Mouse (Mus musculus): ENCODE measurements at regions not wholly inside any gene's neighbourhood (a gene's known extent, or its start where the extent isn't known, plus 50 kb on each side); places are given as distances from the start of the nearest gene placed in this dataset.

GRCm38 (mm10) chr3:49686182-49686895 is 70.8 kb downstream of the Pcdh18 start:
- 60% methylated on average over 4 of the region's 4 CpGs for WGBS
- H3K27ac ChIP-seq: no peak overlapping the region

DNA sequence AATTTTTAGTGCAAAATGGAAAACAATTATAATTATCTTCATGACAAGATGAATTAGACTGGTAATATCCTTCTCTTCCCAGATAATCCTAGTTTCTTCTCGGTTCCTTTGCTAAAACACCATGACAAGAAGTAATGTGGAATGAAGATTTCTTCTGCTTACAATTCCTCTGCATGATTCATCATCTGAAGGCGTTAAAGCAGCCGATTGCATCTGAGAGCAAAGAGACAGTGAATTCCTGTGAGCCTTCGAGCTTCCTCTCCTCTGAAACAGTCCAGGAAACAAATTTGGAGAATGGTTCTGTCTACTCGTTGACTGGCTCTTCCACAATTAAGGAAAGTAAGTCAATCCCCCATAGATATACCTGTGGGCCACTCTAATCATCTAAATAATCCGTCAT is 82.2 kb downstream of the Pcdh18 start:
- Histone ChIP-seq H3K4me1 (no peaks in the 10 kb centered on the region), H3K27me3 (ENCODE audit: poor library complexity, severe bottlenecking) (no peaks in the 10 kb centered on the region), H3K4me3 (no peak overlapping the region), H3K27ac (no peak overlapping the region), H3K9me3 (no peaks in the 10 kb centered on the region), H3K36me3 (replicated peaks) (no peaks in the 10 kb centered on the region)
- WGBS: 91% methylated on average over 6 of the region's 6 CpGs
- no peak for DNase-seq (ENCODE audit: extremely low spot score, low spot score)

More at GRCm38 (mm10) chr3:49686182-49686895, 70.8 kb downstream of the Pcdh18 start:
- H3K27me3 ChIP-seq (ENCODE audit: poor library complexity, severe bottlenecking): no peaks in the 10 kb centered on the region
- no peak overlapping the region for H3K4me3 ChIP-seq
- no peaks in the 10 kb centered on the region for H3K4me1 ChIP-seq
- H3K36me3 ChIP-seq (replicated peaks): no peaks in the 10 kb centered on the region
- DNase-seq (ENCODE audit: extremely low spot score, low spot score): no peak
- no peaks in the 10 kb centered on the region for H3K9me3 ChIP-seq

DNA sequence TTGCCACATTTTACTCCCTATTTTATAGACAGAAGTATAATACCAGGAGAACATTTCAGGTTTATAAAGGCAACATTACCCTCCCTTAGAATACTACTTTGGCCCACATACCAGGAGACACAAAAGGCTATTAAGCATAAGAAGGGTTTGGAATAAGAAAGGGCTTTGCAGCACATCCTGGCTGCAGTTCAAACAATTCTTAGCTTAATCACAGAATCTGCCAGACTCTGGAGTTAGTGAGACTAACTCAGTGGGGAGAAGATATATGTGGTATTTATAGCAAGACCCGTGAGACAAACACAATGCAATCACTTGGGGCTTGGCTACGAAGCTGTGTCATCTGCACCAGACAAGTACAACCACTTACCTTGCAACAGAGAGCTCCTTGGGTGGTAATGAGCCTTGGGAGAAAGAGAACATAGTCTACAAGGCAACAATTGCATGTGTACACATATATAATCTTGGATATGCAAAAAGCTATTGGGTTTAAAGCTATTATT is 84.4 kb downstream of the Pcdh18 start:
- no peak for DNase-seq (ENCODE audit: extremely low spot score, low spot score)
- Histone ChIP-seq H3K4me3 (no peak overlapping the region), H3K9me3 (no peaks in the 10 kb centered on the region), H3K27ac (no peak overlapping the region), H3K27me3 (ENCODE audit: poor library complexity, severe bottlenecking) (no peaks in the 10 kb centered on the region), H3K4me1 (no peaks in the 10 kb centered on the region), H3K36me3 (replicated peaks) (no peaks in the 10 kb centered on the region)
- WGBS: 38% methylated on average over 2 of the region's 2 CpGs

DNA sequence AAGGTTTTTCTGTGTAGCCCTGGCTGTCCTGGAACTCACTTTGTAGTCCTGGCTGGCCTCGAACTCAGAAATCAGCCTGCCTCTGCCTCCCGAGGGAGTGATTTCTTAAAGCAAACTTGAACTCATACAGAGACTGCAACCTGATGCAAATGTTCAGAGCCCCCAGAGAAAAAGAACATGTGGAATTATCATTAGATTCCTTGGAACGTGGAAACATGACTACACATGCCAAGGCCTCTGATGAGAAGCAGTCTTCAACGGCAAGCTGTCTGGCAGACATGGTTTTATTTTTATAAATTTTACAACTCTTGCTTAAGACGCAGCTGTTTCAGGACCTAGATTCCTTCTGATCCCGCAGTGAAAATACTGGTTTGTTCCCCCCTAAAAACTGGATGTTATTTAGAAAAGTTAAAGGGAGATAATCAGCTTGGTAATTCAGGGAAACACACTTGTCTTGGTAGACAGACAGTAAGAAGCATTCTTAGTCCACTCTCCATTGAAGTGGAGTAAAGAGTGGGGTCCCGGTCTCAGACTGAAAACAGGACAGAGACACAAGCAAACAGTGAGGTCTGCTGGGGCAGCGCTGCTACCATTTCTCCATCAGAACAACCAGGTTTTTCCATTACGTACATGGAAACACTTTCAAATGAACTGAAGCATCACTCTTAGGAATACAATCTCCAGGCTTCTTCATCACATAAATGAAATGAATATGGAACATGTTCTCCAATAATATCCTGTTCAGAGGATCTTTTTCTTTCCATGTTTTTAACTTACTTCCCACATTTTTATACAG is 89.4 kb downstream of the Pcdh18 start:
- DNase-seq (ENCODE audit: extremely low spot score, low spot score): no peak
- no peaks in the 10 kb centered on the region for H3K36me3 ChIP-seq (replicated peaks)
- no peaks in the 10 kb centered on the region for H3K9me3 ChIP-seq
- H3K4me3 ChIP-seq: no peak overlapping the region
- H3K27me3 ChIP-seq (ENCODE audit: poor library complexity, severe bottlenecking): no peaks in the 10 kb centered on the region
- H3K4me1 ChIP-seq: no peaks in the 10 kb centered on the region
- H3K27ac ChIP-seq: no peak overlapping the region
- 92% methylated on average over 9 of the region's 9 CpGs for WGBS

DNA sequence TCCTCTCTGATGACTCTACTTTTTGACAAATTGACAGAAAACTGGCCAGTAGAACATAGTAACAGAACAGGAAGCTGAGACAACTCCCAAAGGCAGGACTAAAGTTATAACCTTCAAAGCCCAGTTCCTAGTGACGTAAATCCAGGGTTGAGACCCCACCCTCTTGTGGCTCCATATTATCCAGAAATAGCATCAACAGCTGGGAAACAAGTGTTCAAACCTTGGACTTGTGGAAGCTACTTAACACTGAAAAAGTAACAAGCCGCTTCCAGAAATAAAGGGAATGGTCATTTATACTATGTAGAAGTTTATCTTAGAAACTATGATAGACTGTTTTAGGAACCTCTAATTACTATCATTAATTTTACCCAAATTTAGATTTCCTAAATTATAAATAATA is 90.6 kb downstream of the Pcdh18 start:
- H3K27ac ChIP-seq: no peak overlapping the region
- 95% methylated on average over 2 of the region's 2 CpGs for WGBS
- H3K4me1 ChIP-seq: no peaks in the 10 kb centered on the region
- no peaks in the 10 kb centered on the region for H3K36me3 ChIP-seq (replicated peaks)
- no peaks in the 10 kb centered on the region for H3K27me3 ChIP-seq (ENCODE audit: poor library complexity, severe bottlenecking)
- no peaks in the 10 kb centered on the region for H3K9me3 ChIP-seq
- DNase-seq (ENCODE audit: extremely low spot score, low spot score): no peak
- H3K4me3 ChIP-seq: no peak overlapping the region

GRCm38 (mm10) chr3:49648895-49649175 is 108.3 kb downstream of the Pcdh18 start:
- DNase-seq (ENCODE audit: extremely low spot score, low spot score): no peak
- no peak overlapping the region for H3K27ac ChIP-seq
- 84% methylated on average over 1 of the region's 1 CpGs for WGBS
- no peak overlapping the region for H3K4me3 ChIP-seq
- no peaks in the 10 kb centered on the region for H3K4me1 ChIP-seq
- H3K36me3 ChIP-seq (replicated peaks): no peaks in the 10 kb centered on the region
- H3K9me3 ChIP-seq: no peaks in the 10 kb centered on the region
- H3K27me3 ChIP-seq (ENCODE audit: poor library complexity, severe bottlenecking): no peaks in the 10 kb centered on the region

GRCm38 (mm10) chr3:49648040-49648894 is 108.9 kb downstream of the Pcdh18 start:
- no peak for DNase-seq (ENCODE audit: extremely low spot score, low spot score)
- Histone ChIP-seq H3K36me3 (replicated peaks) (no peaks in the 10 kb centered on the region), H3K27me3 (ENCODE audit: poor library complexity, severe bottlenecking) (no peaks in the 10 kb centered on the region), H3K9me3 (no peaks in the 10 kb centered on the region), H3K4me3 (no peak overlapping the region), H3K27ac (no peak overlapping the region), H3K4me1 (no peaks in the 10 kb centered on the region)
- WGBS: 89% methylated on average over 5 of the region's 5 CpGs

DNA sequence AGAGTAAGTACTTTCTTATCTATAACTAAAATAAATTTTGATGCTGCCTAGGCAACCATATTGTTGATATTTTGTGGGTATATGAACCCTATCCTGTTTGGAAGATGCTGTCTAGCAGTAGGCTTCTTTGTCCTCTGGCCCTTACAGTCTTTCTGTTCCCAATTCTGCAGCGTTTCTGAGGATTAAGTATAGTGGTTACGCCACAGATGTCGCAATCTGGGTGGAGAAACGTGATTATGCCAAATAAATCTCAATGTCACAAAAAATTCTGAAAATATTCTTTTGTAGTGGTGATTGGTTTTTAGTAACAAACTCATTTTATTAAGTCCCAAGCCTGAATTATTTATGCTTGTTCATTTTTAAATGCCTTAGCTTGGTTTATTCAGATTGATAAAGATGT is 112.1 kb downstream of the Pcdh18 start:
- H3K36me3 ChIP-seq (replicated peaks): no peaks in the 10 kb centered on the region
- no peaks in the 10 kb centered on the region for H3K9me3 ChIP-seq
- peaks cover 12% of the 10 kb centered on the region for H3K4me1 ChIP-seq
- no peak overlapping the region for H3K4me3 ChIP-seq
- WGBS: 96% methylated on average over 4 of the region's 4 CpGs
- no peak for DNase-seq (ENCODE audit: extremely low spot score, low spot score)
- H3K27ac ChIP-seq: no peak overlapping the region
- H3K27me3 ChIP-seq (ENCODE audit: poor library complexity, severe bottlenecking): no peaks in the 10 kb centered on the region

- 95% methylated on average over 8 of the region's 8 CpGs for WGBS
- no peak overlapping the region for H3K4me3 ChIP-seq
- DNase-seq (ENCODE audit: extremely low spot score, low spot score): no peak
- no peaks in the 10 kb centered on the region for H3K9me3 ChIP-seq
- H3K36me3 ChIP-seq (replicated peaks): no peaks in the 10 kb centered on the region
- H3K4me1 ChIP-seq: peaks cover 12% of the 10 kb centered on the region
- no peaks in the 10 kb centered on the region for H3K27me3 ChIP-seq (ENCODE audit: poor library complexity, severe bottlenecking)
- peak overlapping the region; percentile 11; the same call in 1 of the 2 replicates for H3K27ac ChIP-seq
These were observed 113.3 kb downstream of the Pcdh18 start for GRCm38 (mm10) chr3:49643871-49644270.

- no peaks in the 10 kb centered on the region for H3K27me3 ChIP-seq (ENCODE audit: poor library complexity, severe bottlenecking)
- DNase-seq (ENCODE audit: extremely low spot score, low spot score): peak; percentile 22
- H3K4me3 ChIP-seq: no peak overlapping the region
- H3K27ac ChIP-seq: no peak overlapping the region
- no peaks in the 10 kb centered on the region for H3K9me3 ChIP-seq
- no peaks in the 10 kb centered on the region for H3K36me3 ChIP-seq (replicated peaks)
- WGBS: 63% methylated on average over 4 of the region's 4 CpGs
- peaks cover 12% of the 10 kb centered on the region for H3K4me1 ChIP-seq
These were observed 115.0 kb downstream of the Pcdh18 start for GRCm38 (mm10) chr3:49641966-49642758.

- Histone ChIP-seq H3K27me3 (ENCODE audit: poor library complexity, severe bottlenecking) (no peaks in the 10 kb centered on the region), H3K4me3 (no peak overlapping the region), H3K36me3 (replicated peaks) (no peaks in the 10 kb centered on the region), H3K27ac (no peak overlapping the region), H3K9me3 (no peaks in the 10 kb centered on the region), H3K4me1 (peaks cover 12% of the 10 kb centered on the region)
- no peak for DNase-seq (ENCODE audit: extremely low spot score, low spot score)
- WGBS: 66% methylated on average over 1 of the region's 1 CpGs
These were observed 115.7 kb downstream of the Pcdh18 start for GRCm38 (mm10) chr3:49641411-49641810.

GRCm38 (mm10) chr3:49638601-49639000 is 118.5 kb downstream of the Pcdh18 start:
- Histone ChIP-seq H3K27ac (no peak overlapping the region), H3K4me1 (peaks cover 12% of the 10 kb centered on the region), H3K9me3 (no peaks in the 10 kb centered on the region), H3K36me3 (replicated peaks) (no peaks in the 10 kb centered on the region), H3K27me3 (ENCODE audit: poor library complexity, severe bottlenecking) (no peaks in the 10 kb centered on the region), H3K4me3 (no peak overlapping the region)
- WGBS: 86% methylated on average over 2 of the region's 2 CpGs
- no peak for DNase-seq (ENCODE audit: extremely low spot score, low spot score)
